Mouse (Mus musculus) 416B (cell line): ENCODE data around the gene Cab39l.

Experiments
- DNase-seq: peaks from one replicate; pipeline ENCODE4 v3.0.0; 2011; ENCODE audit warnings: low read depth

Gene Cab39l

GRCm38 (mm10) chr14:59440558-59441471 lies at the start of gene Cab39l, which contains the start of gene Setdb2:
Gene Cab39l (plus strand): TSS chr14:59440972.
Gene Setdb2 (minus strand): TSS chr14:59440884.
- peak; percentile 94 for DNase-seq

DNA sequence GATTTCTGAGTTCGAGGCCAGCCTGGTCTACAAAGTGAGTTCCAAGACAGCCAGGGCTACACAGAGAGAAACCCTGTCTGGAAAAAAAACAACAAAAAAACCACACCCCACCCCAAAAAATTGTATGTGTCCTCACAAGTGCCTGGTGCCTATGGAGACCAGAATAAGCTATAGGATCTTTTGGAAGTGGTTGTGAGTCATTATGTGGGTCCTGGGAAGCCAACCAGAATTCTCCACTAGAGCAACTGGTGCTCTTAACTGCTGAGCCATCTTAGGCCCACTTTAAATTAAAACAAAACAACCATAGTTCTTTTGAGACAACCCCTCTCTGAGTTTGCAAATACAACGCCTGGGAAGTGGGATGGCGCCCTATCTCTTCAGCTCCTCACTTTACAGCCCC lies 45.5 kb upstream of the Cab39l start, which contains the start of gene Phf11c:
TSS of gene Phf11c (minus strand) at position 101 of the 400 bp plus-strand sequence.
- DNase-seq: no peak

GRCm38 (mm10) chr14:59396999-59397398 lies 43.8 kb upstream of the Cab39l start:
- peak; percentile 27 for DNase-seq

GRCm38 (mm10) chr14:59414979-59415378 lies 25.8 kb upstream of the Cab39l start:
- DNase-seq: peak; percentile 9

GRCm38 (mm10) chr14:59418171-59418570 lies 22.6 kb upstream of the Cab39l start:
- no peak for DNase-seq

GRCm38 (mm10) chr14:59422912-59423663 lies 17.7 kb upstream of the Cab39l start:
- DNase-seq: no peak

- DNase-seq: no peak
Observed at GRCm38 (mm10) chr14:59430556-59430955, 10.2 kb upstream of the Cab39l start.

DNA sequence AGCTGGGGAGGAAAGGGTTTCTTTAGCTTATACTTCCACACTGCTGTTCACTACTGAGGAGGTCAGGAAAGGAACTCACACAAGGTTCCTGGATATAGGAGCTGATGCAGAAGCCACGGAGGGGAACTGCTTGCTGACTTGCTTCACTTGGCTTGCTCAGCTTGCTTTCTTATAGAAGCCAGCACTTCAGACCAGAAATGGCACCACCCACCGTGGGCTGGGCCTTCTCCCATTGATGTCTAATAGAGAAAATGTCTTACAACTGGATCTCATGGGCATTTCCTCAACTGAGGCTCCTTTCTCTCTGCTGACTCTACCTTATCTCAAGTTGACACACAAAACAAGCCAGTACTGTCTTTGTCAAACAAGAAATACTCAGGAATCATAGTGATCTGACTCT lies 6.9 kb upstream of the Cab39l start:
- DNase-seq: peak; percentile 57

GRCm38 (mm10) chr14:59435206-59435605 lies 5.6 kb upstream of the Cab39l start:
- DNase-seq: no peak

DNA sequence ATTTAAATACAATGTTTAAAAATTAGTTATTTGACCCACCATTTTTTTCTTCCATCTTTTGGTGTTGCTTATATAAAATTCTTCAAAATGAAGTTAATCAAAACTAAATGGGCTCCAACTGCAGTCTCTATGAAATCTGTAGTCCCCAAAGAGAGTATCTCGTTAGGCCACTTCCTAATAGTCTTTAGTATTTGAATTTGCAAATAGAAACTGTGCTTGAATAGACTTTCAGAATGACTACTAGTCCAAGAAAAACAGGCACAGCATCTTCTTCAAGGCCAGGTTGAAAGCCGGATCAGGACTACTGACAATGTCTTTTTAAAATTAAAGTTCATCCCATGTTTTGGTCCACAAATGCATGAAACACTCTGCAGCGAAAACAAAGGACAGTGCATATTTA lies 3.4 kb upstream of the Cab39l start:
- DNase-seq: no peak

- DNase-seq: no peak
Observed at GRCm38 (mm10) chr14:59438505-59438904, 2.3 kb upstream of the Cab39l start.

GRCm38 (mm10) chr14:59440039-59440438 lies 733 bp upstream of the Cab39l start:
- DNase-seq: peak; percentile 52

DNA sequence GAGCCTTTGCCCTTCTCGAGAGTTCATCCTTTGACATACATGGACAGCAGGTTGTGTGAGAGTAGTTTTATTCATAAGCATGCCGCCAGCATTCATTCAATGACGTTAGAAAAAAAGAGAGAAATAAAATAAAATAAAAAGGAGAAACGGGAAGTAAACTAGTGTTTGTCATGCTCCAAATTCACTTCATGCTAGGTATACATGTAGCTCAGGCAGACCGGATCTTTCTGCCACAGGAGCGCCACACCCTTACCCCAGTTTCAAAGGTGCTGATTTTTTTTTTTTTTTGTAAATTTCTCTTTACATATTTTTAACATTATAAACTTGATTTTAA lies 667 bp downstream of the Cab39l start:
- no peak for DNase-seq

GRCm38 (mm10) chr14:59445421-59445820 lies 4.6 kb downstream of the Cab39l start:
- DNase-seq: no peak

- no peak for DNase-seq
Observed at GRCm38 (mm10) chr14:59447981-59448380, 7.2 kb downstream of the Cab39l start.

- no peak for DNase-seq
Observed at GRCm38 (mm10) chr14:59466503-59466902, 25.7 kb downstream of the Cab39l start.

DNA sequence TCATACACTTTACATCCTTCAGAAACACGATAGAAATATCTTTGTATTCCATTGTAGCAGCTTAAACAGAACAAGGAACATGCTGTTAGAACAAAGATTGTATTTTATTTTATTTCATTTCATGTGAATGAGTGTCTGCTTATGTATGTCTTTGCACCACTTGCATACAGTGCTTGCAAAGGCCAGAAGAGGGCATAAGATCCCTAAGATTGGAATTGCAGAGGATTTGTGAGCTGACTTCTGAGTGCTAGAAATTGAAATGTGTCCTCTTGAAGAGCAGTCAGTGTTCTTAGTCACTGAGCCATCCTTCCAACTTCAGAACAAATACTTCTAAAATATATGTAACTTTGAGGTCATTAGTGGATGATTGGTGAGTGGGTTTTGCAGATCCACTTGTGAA lies 27.0 kb downstream of the Cab39l start:
- peak; percentile 70 for DNase-seq

DNA sequence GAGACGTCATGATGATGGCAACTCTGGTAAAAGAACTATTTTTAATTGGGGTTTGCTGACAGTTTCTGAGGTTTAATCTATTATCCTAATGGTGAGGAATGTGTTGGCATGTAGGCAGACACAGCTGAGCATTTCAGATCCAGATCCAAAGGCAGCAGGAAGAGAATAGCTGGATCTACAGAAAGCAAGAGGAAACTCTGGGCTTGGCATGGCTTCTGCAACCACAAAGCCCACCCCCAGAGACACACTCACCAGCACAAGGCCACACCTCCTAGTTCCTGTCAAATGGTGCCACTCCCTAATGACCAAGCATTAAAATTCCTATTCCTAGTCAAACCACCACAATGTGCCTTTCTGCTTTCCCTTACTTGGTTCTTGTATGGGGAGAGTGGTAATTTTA lies 30.0 kb downstream of the Cab39l start:
- DNase-seq: peak; percentile 83

DNA sequence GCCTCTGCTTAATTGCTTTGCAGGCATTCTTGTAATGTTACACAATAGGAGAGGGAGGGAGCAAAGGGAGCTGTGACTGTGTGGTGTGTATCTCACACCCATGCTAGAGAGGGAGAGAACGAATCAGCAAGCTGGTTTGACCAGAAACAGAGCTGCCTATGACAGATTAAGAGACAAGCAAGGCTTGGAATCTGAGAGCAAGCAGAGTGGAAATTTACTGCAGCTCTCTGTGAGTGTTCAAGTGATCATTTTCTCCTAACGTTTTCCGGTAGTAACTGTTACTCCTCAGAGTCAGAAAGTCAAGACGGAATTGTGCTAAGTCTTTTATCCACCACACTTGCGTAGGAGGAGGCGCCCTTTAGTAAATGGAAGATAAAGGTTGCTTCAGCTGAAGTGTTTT lies 37.9 kb downstream of the Cab39l start:
- peak; percentile 76 for DNase-seq

GRCm38 (mm10) chr14:59485247-59485810 lies 44.6 kb downstream of the Cab39l start:
- DNase-seq: no peak

- DNase-seq: no peak
Observed at GRCm38 (mm10) chr14:59492376-59492775, 51.6 kb downstream of the Cab39l start.

- no peak for DNase-seq
Observed at GRCm38 (mm10) chr14:59497928-59498327, 57.2 kb downstream of the Cab39l start.

GRCm38 (mm10) chr14:59504831-59505230 lies 64.1 kb downstream of the Cab39l start:
- DNase-seq: no peak
